Mouse (Mus musculus): ENCODE measurements around the gene Ttc22.

GRCm38 (mm10) chr4:106666546-106666945, 44.3 kb downstream of the Ttc22 start:
- TF ChIP-seq CTCF (IDR thresholded peaks at IDR 0.05; ENCODE audit: low read depth) (no peak), EP300 (optimal IDR thresholded peaks at IDR 0.05) (no peak)

All from stomach, postnatal 0 days (tissue).